Mouse (Mus musculus): Measurements from ENCODE around the gene Gm49321. TPM values are rescaled to one million over a fixed set of nuclear protein-coding genes. Genes with fewer than 3 reads are reported as not detected.

Gene Gm49321
- total RNA-seq, 2 experiments from 2014 or later = 3.1 to 3.7 TPM

DNA sequence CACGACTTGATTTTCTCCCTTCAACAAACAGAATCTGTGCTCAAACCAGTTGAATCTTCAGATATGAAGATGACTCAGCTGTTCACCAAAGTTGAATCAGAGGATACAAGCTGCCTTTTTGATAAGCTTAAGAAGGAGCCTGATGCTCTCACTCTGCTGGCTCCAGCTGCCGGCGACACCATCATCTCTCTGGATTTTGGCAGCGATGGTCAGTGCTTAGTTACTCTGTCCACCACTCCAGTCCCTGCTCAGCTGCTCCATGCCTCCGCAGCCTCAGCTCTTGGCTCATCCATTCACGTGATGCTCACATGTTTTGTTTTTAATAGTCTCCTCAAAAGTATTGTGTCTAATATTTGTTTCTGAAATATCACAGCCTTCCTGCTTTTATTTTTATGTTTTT, 2.1 kb downstream of the Gm49321 start:
- no peak for DNase-seq (ENCODE audit: low spot score in 2 of 2)

GRCm38 (mm10) chr12:73948415-73948814, 11.0 kb downstream of the Gm49321 start:
- DNase-seq (ENCODE audit: low spot score in 2 of 2) = no peak

GRCm38 (mm10) chr12:73949318-73950058, 12.0 kb downstream of the Gm49321 start:
- DNase-seq (ENCODE audit: low spot score in 2 of 2) = peak in 1 of 2 experiments; percentile 21

DNA sequence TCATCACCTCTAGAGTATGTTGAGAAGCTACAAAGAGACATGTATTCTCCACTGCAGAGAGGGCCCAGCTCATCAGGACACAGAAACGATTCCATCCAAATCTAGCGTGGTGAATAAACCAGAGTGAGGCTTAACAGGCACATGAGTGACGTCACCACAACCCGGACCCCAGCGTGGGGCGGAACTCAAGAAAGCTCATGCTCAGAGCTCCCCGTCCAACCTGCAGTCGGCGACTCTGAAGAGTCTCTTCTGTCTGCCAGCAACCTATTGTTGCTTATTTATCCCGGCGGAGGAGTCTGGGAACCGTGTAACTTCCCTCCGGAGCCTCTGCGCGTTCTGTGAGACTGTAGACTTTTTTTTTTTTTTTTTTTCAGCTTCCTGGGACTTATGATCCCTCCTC, 15.4 kb downstream of the Gm49321 start:
- peak in 1 of 2 experiments; percentile 32 for DNase-seq (ENCODE audit: low spot score in 2 of 2)

DNA sequence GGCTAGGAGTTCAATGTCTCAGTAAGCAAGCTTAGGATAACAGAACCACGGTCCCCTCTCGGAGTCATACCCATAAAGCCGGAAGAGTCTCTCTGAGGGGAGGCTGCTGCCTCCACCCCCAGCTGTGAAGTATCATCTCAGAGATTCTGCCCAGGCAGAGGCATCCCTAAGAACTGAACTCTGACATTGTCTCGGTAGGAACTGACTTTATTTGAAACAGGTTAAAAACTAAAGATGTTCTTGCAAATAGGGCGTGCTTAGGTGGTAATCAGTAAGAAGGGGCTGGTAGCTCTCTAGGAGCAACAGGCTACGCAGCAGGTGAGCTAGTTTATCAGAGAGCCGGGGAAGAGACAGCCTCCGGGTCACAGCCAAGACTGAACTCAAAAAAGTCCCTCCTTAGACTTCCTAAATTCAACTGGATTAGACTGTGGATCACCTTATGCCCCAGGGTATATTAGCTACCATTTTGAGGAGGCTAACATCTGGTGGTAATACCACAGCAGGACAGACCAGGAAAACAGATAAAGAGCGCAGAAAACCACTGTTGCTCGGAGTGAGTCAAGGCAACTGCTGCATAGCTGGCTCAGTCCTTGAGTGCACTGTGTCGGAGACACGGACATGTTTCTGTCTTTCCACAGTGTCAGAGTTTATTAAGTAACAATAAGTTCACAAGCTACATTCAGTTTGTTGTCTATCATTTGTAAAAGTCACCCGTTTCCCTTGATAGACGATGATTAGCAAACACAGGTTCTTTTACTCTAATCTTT, 16.1 kb downstream of the Gm49321 start:
- DNase-seq (ENCODE audit: low spot score in 2 of 2) = no peak

GRCm38 (mm10) chr12:73954785-73955184, 17.3 kb downstream of the Gm49321 start:
- DNase-seq (ENCODE audit: low spot score in 2 of 2) = no peak

- no peak for DNase-seq (ENCODE audit: low spot score in 2 of 2)
Measured at GRCm38 (mm10) chr12:73957676-73958075, 20.2 kb downstream of the Gm49321 start.

GRCm38 (mm10) chr12:73958830-73959229, 21.4 kb downstream of the Gm49321 start:
- DNase-seq (ENCODE audit: low spot score in 2 of 2) = no peak

- peak; percentile 84 to 94 for DNase-seq (ENCODE audit: low spot score in 2 of 2)
Measured at GRCm38 (mm10) chr12:73964291-73965281, 27.1 kb downstream of the Gm49321 start, which contains the start of gene Snapc1. TSS of gene Snapc1 (plus strand) at chr12:73964481.

DNA sequence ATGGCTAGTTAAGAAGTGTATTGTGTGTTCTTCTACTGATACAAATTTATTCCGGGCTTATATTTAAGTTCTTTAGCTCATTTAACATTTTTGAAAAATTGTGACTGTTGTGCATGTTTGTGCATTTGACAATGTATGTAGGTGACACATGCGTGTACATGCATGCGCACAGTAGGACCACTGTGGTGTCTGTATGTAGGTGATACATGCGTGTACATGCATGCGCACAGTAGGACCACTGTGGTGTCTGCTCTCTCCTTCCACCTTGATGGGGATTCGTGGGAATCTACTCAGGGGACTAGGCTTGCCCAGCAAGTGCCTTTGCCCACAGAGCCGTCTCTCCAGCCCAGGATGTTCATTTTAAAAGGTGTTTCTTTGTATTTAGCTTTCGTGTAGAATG, 31.7 kb downstream of the Gm49321 start:
- DNase-seq (ENCODE audit: low spot score in 2 of 2) = no peak

DNA sequence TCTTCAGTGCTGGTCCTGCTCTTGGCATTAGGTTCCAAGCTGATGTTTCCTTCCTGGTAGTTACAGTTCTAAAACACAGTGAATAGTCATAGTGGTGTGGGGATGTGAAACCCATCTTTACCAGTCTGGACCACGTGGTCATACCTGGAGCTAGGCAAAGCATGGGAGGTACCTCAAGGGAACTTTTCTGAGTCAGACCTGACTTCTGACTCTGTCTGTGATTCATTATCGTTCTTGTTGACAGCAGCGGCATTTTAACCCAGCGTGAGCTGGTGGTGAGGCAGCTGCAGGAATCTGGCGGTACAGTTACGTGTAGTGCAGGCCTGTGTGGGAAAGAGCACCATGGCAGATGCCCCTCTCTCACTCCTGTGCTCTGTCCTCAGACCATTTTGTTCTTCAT, 37.1 kb downstream of the Gm49321 start:
- no peak for DNase-seq (ENCODE audit: low spot score in 2 of 2)

GRCm38 (mm10) chr12:73978144-73978543, 40.7 kb downstream of the Gm49321 start:
- DNase-seq (ENCODE audit: low spot score in 2 of 2) = no peak

- no peak for DNase-seq (ENCODE audit: low spot score in 2 of 2)
Measured at GRCm38 (mm10) chr12:73979667-73980066, 42.2 kb downstream of the Gm49321 start.

GRCm38 (mm10) chr12:73982533-73982932, 45.1 kb downstream of the Gm49321 start:
- DNase-seq (ENCODE audit: low spot score in 2 of 2) = peak in 1 of 2 experiments; percentile 55

- no peak for DNase-seq (ENCODE audit: low spot score in 2 of 2)
Measured at GRCm38 (mm10) chr12:73986299-73986698, 48.8 kb downstream of the Gm49321 start.

- DNase-seq (ENCODE audit: low spot score in 2 of 2) = no peak
Measured at GRCm38 (mm10) chr12:73988393-73989008, 51.0 kb downstream of the Gm49321 start.

DNA sequence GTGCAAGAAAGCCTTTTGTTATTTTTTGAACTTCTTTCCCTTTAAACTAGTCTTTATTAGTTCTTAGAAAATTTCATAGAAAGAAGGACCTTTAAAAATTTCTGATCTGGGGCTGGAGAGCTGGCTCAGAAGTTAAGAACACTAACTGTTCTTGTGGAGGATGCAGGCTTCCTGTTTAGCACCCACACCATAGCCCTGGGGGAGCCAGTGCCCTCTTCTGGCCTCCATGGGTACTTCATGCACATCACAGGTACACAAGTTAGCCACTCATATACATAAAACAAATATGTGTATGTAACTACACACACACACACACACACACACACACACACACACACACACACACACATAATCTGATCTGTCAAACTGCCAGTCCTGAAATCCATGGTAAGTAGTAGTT, 52.1 kb downstream of the Gm49321 start:
- DNase-seq (ENCODE audit: low spot score in 2 of 2) = peak in 1 of 2 experiments; percentile 28

- no peak for DNase-seq (ENCODE audit: low spot score in 2 of 2)
Measured at GRCm38 (mm10) chr12:73996906-73997296, 59.4 kb downstream of the Gm49321 start.

DNA sequence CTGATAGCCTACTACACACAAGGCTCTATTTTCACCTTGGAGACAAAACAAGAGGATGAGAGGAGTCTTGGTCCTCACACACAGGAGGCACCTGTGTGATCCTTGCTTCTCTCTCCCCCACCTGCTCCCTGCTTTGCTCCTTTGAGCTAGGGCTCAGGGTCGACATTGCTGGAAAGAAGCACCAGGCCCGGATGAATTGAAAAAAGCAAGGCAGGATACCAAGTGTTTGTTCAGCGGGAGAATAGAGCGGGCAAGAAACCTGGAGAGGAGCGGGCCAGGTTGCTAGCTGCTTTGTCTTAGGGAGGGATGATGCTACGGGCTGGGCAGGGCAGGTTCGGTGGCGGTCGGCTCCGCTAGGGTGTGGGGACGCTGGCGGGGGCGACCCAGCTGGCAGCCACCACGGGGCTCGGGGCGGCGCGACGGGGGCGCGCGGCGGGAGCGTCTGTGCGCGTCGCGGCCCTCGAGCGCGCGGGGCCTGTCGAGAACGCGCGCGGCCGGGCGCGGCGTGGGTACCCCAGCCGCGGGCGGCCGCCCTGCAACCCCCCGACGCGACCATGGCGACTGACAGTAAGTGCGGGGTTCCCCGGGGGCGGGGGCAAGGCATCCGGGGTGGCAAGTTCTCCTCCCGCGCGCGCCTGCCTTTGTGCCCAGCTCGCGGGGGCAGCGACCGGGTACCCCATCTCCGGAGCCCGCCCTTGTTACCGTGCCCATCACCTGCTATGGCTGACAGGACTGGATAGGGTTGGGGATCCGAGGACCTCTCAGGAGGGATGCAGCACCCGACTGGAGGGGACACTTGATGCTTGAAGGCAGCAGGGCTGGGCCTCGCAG, 60.1 kb downstream of the Gm49321 start, which contains the start of gene Syt16:
Gene Syt16, plus strand, starts transcription at position 365 of the 831 bp plus-strand sequence.
- no peak for DNase-seq (ENCODE audit: low spot score in 2 of 2)

GRCm38 (mm10) chr12:73998128-73998456, 60.6 kb downstream of the Gm49321 start:
- DNase-seq (ENCODE audit: low spot score in 2 of 2) = no peak
